Mouse (Mus musculus) CH12.LX (cell line): ENCODE results near the gene Adgra1.

Experiments
- CTCF ChIP-seq, 2 experiments: IDR thresholded peaks in 1 of 2; conservative IDR thresholded peaks in 1 of 2; 2 replicates each; pipeline ENCODE4 v1.5.1; 2011 to 2012; ENCODE audit warnings: low read depth in 2 of 2, low read length in 2 of 2, improper control_type of control experiment in 1 of 2, inconsistent platforms in 1 of 2, mild to moderate bottlenecking in 1 of 2, moderate library complexity in 1 of 2
- E2F4 ChIP-seq: IDR thresholded peaks from 2 replicates; pipeline ENCODE4 v1.6.1; 2011; ENCODE audit warnings: low read depth, low read length, improper control_type of control experiment; ENCODE audit not compliant: insufficient replicate concordance
- EP300 ChIP-seq: IDR thresholded peaks from 2 replicates; pipeline ENCODE4 v1.6.1; 2011; ENCODE audit warnings: low read length, improper control_type of control experiment
- ETS1 ChIP-seq: conservative IDR thresholded peaks from 2 replicates; pipeline ENCODE4 v1.6.1; 2012; ENCODE audit warnings: low read depth, mild to moderate bottlenecking, inconsistent platforms, low read length, improper control_type of control experiment, moderate library complexity
- MAX ChIP-seq: IDR thresholded peaks from 2 replicates; pipeline ENCODE4 v1.6.1; 2011; ENCODE audit warnings: low read length, improper control_type of control experiment
- NRF1 ChIP-seq: IDR thresholded peaks from 2 replicates; pipeline ENCODE4 v1.6.1; 2014; ENCODE audit warnings: low read depth, mild to moderate bottlenecking, inconsistent platforms, low read length, improper control_type of control experiment, moderate library complexity
- POLR2A ChIP-seq: IDR thresholded peaks from 2 replicates; pipeline ENCODE4 v1.6.1; 2011; ENCODE audit warnings: low read depth, mild to moderate bottlenecking, improper control_type of control experiment, low read length
- ZMIZ1 ChIP-seq: IDR thresholded peaks from 2 replicates; pipeline ENCODE4 v1.6.1; 2012; ENCODE audit warnings: low read depth, mild to moderate bottlenecking, inconsistent platforms, low read length, improper control_type of control experiment

GRCm38 (mm10) chr7:139797186-139798109 lies 36.5 kb upstream of the Adgra1 start:
- TF ChIP-seq CTCF (conservative IDR thresholded peaks at IDR 0.05 in 1 of 2, IDR thresholded peaks at IDR 0.05 in 1 of 2; ENCODE audit: low read depth in 2 of 2, low read length in 2 of 2), result no peak
- TF ChIP-seq NRF1, result no peak
- no peak for TF ChIP-seq MAX
- no peak for TF ChIP-seq E2F4
- TF ChIP-seq POLR2A, result no peak
- TF ChIP-seq ZMIZ1, result no peak
- no peak for TF ChIP-seq ETS1
- TF ChIP-seq EP300, result no peak
